In the genomic region with DNA sequence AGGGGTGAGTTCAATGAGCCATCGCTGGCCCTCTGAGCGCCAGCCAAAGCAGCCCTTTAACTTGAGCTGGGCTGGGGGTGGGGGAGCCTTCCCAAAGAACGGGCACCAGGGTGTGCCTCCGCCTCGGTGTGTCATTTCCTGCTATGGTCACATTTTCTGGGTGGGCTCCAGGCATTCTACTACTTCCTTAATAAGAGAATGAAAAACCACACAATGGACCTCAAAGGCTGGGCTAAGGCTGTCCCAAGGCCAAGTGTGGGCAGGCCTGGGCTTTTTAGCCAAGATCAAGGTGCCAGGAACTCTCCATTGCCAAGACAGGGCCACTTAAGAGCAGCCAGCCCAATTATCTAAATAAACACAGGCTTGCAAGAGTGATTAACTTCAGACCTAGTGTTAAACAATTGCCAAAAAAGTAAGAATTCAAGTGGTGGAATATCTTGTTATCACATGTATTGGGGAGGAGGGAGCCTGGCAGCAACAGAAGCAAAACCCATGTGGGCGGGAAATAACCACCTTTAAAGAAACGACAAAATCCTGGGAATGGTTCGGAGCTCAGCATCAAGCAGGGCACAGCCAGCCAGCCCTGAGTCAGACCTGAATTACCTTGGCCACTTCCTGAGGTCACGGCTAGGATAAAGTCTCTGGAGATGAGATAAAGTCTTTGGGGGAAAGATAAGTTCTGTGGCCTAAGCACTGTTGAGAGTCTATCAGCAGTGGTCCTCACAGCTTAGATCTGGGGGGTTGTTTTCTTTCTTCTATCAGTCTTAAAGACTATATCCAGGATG, we compare ENCODE assay signal across 10 mouse cellular contexts. TPM values are rescaled to one million over a fixed set of nuclear protein-coding genes. Genes with fewer than 3 reads are reported as not detected.
A peak's percentile ranks its signal among the peaks of the same experiment; 100 is the strongest.
DNase-seq lines count a peak whose midpoint lies in the region; ATAC-seq lines count a peak whose summit lies in the region.
"Had no signal": no experiment of that assay in that cellular context is flagged by ENCODE, and none has a peak within 500 bp of the region (broad histone marks: within the 10 kb centered on the region; RNA-seq: fewer than 3 reads in every experiment).

No protein-coding gene starts in this region.

- H3K27me3 ChIP-seq in heart, embryonic 15.5 days = no peaks in the 10 kb centered on the region
- H3K27me3 ChIP-seq: hindbrain, embryonic 12.5 days had no signal

- H3K9ac ChIP-seq in heart, embryonic 15.5 days = no peak overlapping the region
- H3K9ac ChIP-seq: hindbrain, embryonic 12.5 days; liver, embryonic 14.5 days had no signal

- ATAC-seq in heart, embryonic 15.5 days (replicated peaks; ENCODE audit: insufficient number of reproducible peaks, insufficient read depth, low FRiP score, low read depth) = no peak; the same call in 1 of the 2 replicates
- peak; percentile 76 for ATAC-seq in megakaryocyte progenitor cell, adult 5-6 weeks (replicated peaks; ENCODE audit: poor library complexity)
- no peak for ATAC-seq in frontal cortex, adult (ENCODE audit: low TSS enrichment)

- H3K9me3 ChIP-seq in heart, embryonic 15.5 days (replicated peaks) = no peaks in the 10 kb centered on the region
- H3K9me3 ChIP-seq: hindbrain, embryonic 12.5 days had no signal

- H3K27ac ChIP-seq in brown adipose tissue, adult 24 weeks (replicated peaks; ENCODE audit: low read depth, low read length) = peak overlapping the region; percentile 51; the same call in 1 of the 2 replicates
- peak overlapping the region; percentile 60 for H3K27ac ChIP-seq in heart, embryonic 15.5 days
- H3K27ac ChIP-seq: hindbrain, embryonic 12.5 days; liver, embryonic 14.5 days had no signal

- H3K36me3 ChIP-seq in heart, embryonic 15.5 days = no peaks in the 10 kb centered on the region
- H3K36me3 ChIP-seq: hindbrain, embryonic 12.5 days had no signal

- H3K4me1 ChIP-seq in brown adipose tissue, adult 24 weeks (ENCODE audit: control insufficient read depth, insufficient read depth, insufficient read length, low read length) = peaks cover 18% of the 10 kb centered on the region
- peaks cover 34% of the 10 kb centered on the region for H3K4me1 ChIP-seq in heart, embryonic 15.5 days (replicated peaks)

- no peak overlapping the region for H3K4me3 ChIP-seq in brown adipose tissue, adult 24 weeks (ENCODE audit: insufficient read depth, low read depth, low read length)
- H3K4me3 ChIP-seq in heart, embryonic 15.5 days = no peak overlapping the region
- H3K4me3 ChIP-seq: hindbrain, embryonic 12.5 days had no signal

- DNase-seq in kidney, postnatal 10 days = peak; percentile 56
- DNase-seq in kidney, adult 11 months = no peak
- DNase-seq in T-cell, adult 2 months (ENCODE audit: low spot score) = no peak
- DNase-seq in cerebellum, postnatal 36 days = no peak

- no peak overlapping the region for H3K4me2 ChIP-seq in heart, embryonic 15.5 days
- H3K4me2 ChIP-seq: hindbrain, embryonic 12.5 days had no signal

- 43% methylated on average over 9 of the region's 9 CpGs for WGBS in heart, embryonic 15.5 days

RNA-seq across cellular contexts. Expression of gene Cfap298, which starts 48.9 kb away (rescaled TPM):
- polyA plus RNA-seq in brown adipose tissue, adult 24 weeks (2012; ENCODE audit: insufficient read depth, insufficient read length, missing spikeins) = 41.8 and 45.0 TPM in 2 replicates
- polyA plus RNA-seq in heart, embryonic 15.5 days (2015; fragmentation: Nextera tagmentation; extraction: Ambion mirVana) = 43.9 and 44.2 TPM in 2 replicates
- total RNA-seq in megakaryocyte progenitor cell, adult 5-6 weeks (2015) = 40.2 and 45.4 TPM in 2 replicates
- 70.1 and 77.7 TPM in 2 replicates for total RNA-seq in megakaryocyte progenitor cell, adult 5-6 weeks (2017)

RNA-seq across cellular contexts. Expression of gene Eva1c, which starts 59.5 kb away (rescaled TPM):
- polyA plus RNA-seq in brown adipose tissue, adult 24 weeks (2012; ENCODE audit: insufficient read depth, insufficient read length, missing spikeins) = 0.58 and 1.8 TPM in 2 replicates
- polyA plus RNA-seq in heart, embryonic 15.5 days (2015; fragmentation: Nextera tagmentation; extraction: Ambion mirVana) = 3.2 and 4.2 TPM in 2 replicates
- total RNA-seq in megakaryocyte progenitor cell, adult 5-6 weeks (2015) = not detected in 2 replicates
- not detected in 2 replicates for total RNA-seq in megakaryocyte progenitor cell, adult 5-6 weeks (2017)
